14 mouse cellular contexts compared by ENCODE assay signal in the genomic region with DNA sequence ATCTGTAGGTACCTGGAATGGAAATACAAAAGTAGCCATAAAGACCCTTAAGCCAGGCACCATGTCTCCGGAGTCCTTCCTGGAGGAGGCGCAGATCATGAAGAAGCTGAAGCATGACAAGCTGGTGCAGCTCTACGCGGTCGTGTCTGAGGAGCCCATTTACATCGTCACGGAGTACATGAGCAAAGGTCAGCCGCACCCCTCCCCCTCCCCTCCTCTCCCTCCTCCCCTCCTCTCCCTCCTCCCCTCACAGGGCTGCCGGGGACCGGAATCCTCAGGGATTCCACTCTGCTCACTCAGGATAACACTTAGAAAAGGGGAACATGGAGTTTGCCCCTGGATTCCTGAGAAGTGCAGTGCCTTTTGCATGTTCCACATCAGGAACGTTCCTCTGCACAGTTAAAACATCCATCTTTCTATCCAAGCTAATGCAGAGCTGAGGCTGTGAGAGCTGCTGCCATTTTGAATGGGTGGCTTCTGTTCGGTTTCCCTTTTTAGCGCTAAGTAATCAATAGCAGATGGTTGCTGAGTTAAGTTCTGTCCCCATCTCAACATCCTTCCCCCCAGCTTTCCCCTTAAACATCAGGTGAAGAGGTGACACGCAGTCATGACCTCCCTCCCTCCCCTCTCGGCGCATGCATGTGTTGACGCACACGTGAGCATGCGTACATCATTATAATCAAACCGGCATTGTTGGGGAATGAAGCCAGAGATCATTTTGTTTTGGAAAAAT.
DNase-seq lines count a peak whose midpoint lies in the region; ATAC-seq lines count a peak whose summit lies in the region.
"Had no signal": no experiment of that assay in that cellular context is flagged by ENCODE, and none has a peak within 500 bp of the region (broad histone marks: within the 10 kb centered on the region; RNA-seq: fewer than 3 reads in every experiment).

No protein-coding gene starts in this region.

- no peak overlapping the region for H3K9ac ChIP-seq in intestine, embryonic 15.5 days
- no peak overlapping the region for H3K9ac ChIP-seq in intestine, embryonic 16.5 days (ENCODE audit: low read depth, low read length)
- no peak overlapping the region for H3K9ac ChIP-seq in hindbrain, embryonic 11.5 days (ENCODE audit: low read depth, low read length)
- no peak overlapping the region for H3K9ac ChIP-seq in limb, embryonic 12.5 days (replicated peaks)
- H3K9ac ChIP-seq: midbrain, embryonic 12.5 days had no signal

- 0 out of 2 replicates have a peak, but pooled peaks have one; percentile 16 for ATAC-seq in intestine, embryonic 15.5 days
- no peak for ATAC-seq in intestine, embryonic 16.5 days
- ATAC-seq in hindbrain, embryonic 11.5 days (ENCODE audit: low FRiP score): peak; percentile 57
- ATAC-seq in limb, embryonic 12.5 days (ENCODE audit: insufficient number of reproducible peaks, insufficient read depth, low FRiP score, low TSS enrichment, low read depth): no peak
- ATAC-seq in cerebellum, adult (ENCODE audit: insufficient number of reproducible peaks, low FRiP score, low TSS enrichment): no peak
- ATAC-seq: Patski had no signal

- 58% methylated on average over 20 of the region's 20 CpGs for WGBS in intestine, embryonic 15.5 days
- WGBS in intestine, embryonic 16.5 days: 51% methylated on average over 20 of the region's 20 CpGs
- WGBS in hindbrain, embryonic 11.5 days: 57% methylated on average over 18 of the region's 20 CpGs
- WGBS in limb, embryonic 12.5 days: 29% methylated on average over 20 of the region's 20 CpGs

- H3K27me3 ChIP-seq in intestine, embryonic 15.5 days (replicated peaks): no peaks in the 10 kb centered on the region
- H3K27me3 ChIP-seq in intestine, embryonic 16.5 days (replicated peaks; ENCODE audit: control insufficient read depth, insufficient read depth, low read length): no peaks in the 10 kb centered on the region
- no peaks in the 10 kb centered on the region for H3K27me3 ChIP-seq in hindbrain, embryonic 11.5 days (ENCODE audit: control insufficient read depth, insufficient read depth, low read length)
- H3K27me3 ChIP-seq in limb, embryonic 12.5 days: no peaks in the 10 kb centered on the region
- H3K27me3 ChIP-seq: midbrain, embryonic 12.5 days; Patski had no signal

- no peaks in the 10 kb centered on the region for H3K9me3 ChIP-seq in intestine, embryonic 15.5 days
- H3K9me3 ChIP-seq in intestine, embryonic 16.5 days (ENCODE audit: control insufficient read depth, low read length): no peaks in the 10 kb centered on the region
- H3K9me3 ChIP-seq in hindbrain, embryonic 11.5 days (ENCODE audit: control insufficient read depth, low read length): no peaks in the 10 kb centered on the region
- no peaks in the 10 kb centered on the region for H3K9me3 ChIP-seq in limb, embryonic 12.5 days
- H3K9me3 ChIP-seq: midbrain, embryonic 12.5 days had no signal

- H3K27ac ChIP-seq in intestine, embryonic 15.5 days: no peak overlapping the region
- H3K27ac ChIP-seq in intestine, embryonic 16.5 days (ENCODE audit: low read length): no peak overlapping the region
- peak overlapping the region; percentile 43; the same call in 1 of the 2 replicates for H3K27ac ChIP-seq in hindbrain, embryonic 11.5 days (ENCODE audit: low read depth, low read length)
- no peak overlapping the region for H3K27ac ChIP-seq in limb, embryonic 12.5 days

- H3K4me2 ChIP-seq in intestine, embryonic 15.5 days (replicated peaks): no peak overlapping the region
- no peak overlapping the region for H3K4me2 ChIP-seq in intestine, embryonic 16.5 days (ENCODE audit: low read depth, low read length)
- no peak overlapping the region for H3K4me2 ChIP-seq in hindbrain, embryonic 11.5 days (replicated peaks; ENCODE audit: low read depth, low read length)
- peak overlapping the region; percentile 38 for H3K4me2 ChIP-seq in limb, embryonic 12.5 days
- H3K4me2 ChIP-seq: midbrain, embryonic 12.5 days had no signal

- DNase-seq in embryo, embryonic 10.5 days (ENCODE audit: low spot score): peak; percentile 60
- peak; percentile 53 for DNase-seq in hindbrain, embryonic 11.5 days (ENCODE audit: low spot score)
- DNase-seq in layer of hippocampus, postnatal 25 days (ENCODE audit: extremely low spot score in 1 of 2, low spot score in 1 of 2): no peak
- no peak for DNase-seq in cerebellum, adult 18-20 months
- DNase-seq: cerebellum, adult 9-11 months; heart, adult 18-20 months; layer of hippocampus, postnatal 36 days; lung, adult 2 months had no signal

- no peak overlapping the region for H3K4me3 ChIP-seq in intestine, embryonic 15.5 days (replicated peaks)
- H3K4me3 ChIP-seq in intestine, embryonic 16.5 days (ENCODE audit: low read length): no peak overlapping the region
- H3K4me3 ChIP-seq in hindbrain, embryonic 11.5 days (ENCODE audit: low read depth, low read length): no peak overlapping the region
- H3K4me3 ChIP-seq in limb, embryonic 12.5 days (replicated peaks): peak overlapping the region; percentile 16
- H3K4me3 ChIP-seq: midbrain, embryonic 12.5 days had no signal

- H3K4me1 ChIP-seq in intestine, embryonic 15.5 days (replicated peaks): peaks cover 35% of the 10 kb centered on the region
- H3K4me1 ChIP-seq in intestine, embryonic 16.5 days (ENCODE audit: control insufficient read depth, insufficient read depth, low read length): peaks cover 48% of the 10 kb centered on the region
- H3K4me1 ChIP-seq in hindbrain, embryonic 11.5 days (replicated peaks; ENCODE audit: control insufficient read depth, insufficient read depth, low read length): peaks cover 11% of the 10 kb centered on the region; the same call in 1 of the 2 replicates
- peaks cover 51% of the 10 kb centered on the region for H3K4me1 ChIP-seq in limb, embryonic 12.5 days (replicated peaks)

- no peaks in the 10 kb centered on the region for H3K36me3 ChIP-seq in intestine, embryonic 15.5 days
- no peaks in the 10 kb centered on the region; the same call in 1 of the 2 replicates for H3K36me3 ChIP-seq in intestine, embryonic 16.5 days (ENCODE audit: control insufficient read depth, insufficient read depth, low read length)
- H3K36me3 ChIP-seq in hindbrain, embryonic 11.5 days (ENCODE audit: control insufficient read depth, insufficient read depth, low read length): no peaks in the 10 kb centered on the region
- peaks cover 6% of the 10 kb centered on the region; the same call in 1 of the 2 replicates for H3K36me3 ChIP-seq in limb, embryonic 12.5 days

Comparison
In these comparisons a context has a peak if more than half of its experiments do, and no peak if none do; other contexts are left out.
1. ATAC-seq: peak in intestine, embryonic 15.5 days (single experiment) and hindbrain, embryonic 11.5 days (single experiment); none in intestine, embryonic 16.5 days (single experiment), limb, embryonic 12.5 days (single experiment) and cerebellum, adult (single experiment).
2. DNase-seq: peak in embryo, embryonic 10.5 days (single experiment) and hindbrain, embryonic 11.5 days (single experiment); none in layer of hippocampus, postnatal 25 days (0 of 2) and cerebellum, adult 18-20 months (0 of 2).